Mouse (Mus musculus): Measurements from ENCODE around the gene 6030468B19Rik. TPM values are rescaled to one million over a fixed set of nuclear protein-coding genes. Genes with fewer than 3 reads are reported as not detected.
"Not testable (repeated sequence)": the region's sequence is repeated elsewhere in the genome, so short reads cannot be mapped to it uniquely, and the experiment has no call there.

Gene 6030468B19Rik
- polyA plus RNA-seq, 1 experiment from 2014 or later: 0.26 TPM

- H3K27me3 ChIP-seq: no peaks in the 10 kb centered on the region
- H3K9ac ChIP-seq (replicated peaks): no peak overlapping the region
- no peak overlapping the region for H3K27ac ChIP-seq
- no peak overlapping the region for H3K4me2 ChIP-seq
- 93% methylated on average over 6 of the region's 6 CpGs for WGBS
- peaks cover under 1% of the 10 kb centered on the region; the same call in 1 of the 2 replicates for H3K36me3 ChIP-seq
- no peak overlapping the region for H3K4me3 ChIP-seq (replicated peaks)
- no peak for ATAC-seq (ENCODE audit: insufficient number of reproducible peaks, insufficient read depth, low FRiP score, low TSS enrichment, low read depth)
- H3K4me1 ChIP-seq (replicated peaks): peaks cover 23% of the 10 kb centered on the region
- H3K9me3 ChIP-seq: no peaks in the 10 kb centered on the region
Observed at GRCm38 (mm10) chr11:117806781-117807180, 9.3 kb downstream of the 6030468B19Rik start.

GRCm38 (mm10) chr11:117809407-117810311, 12.2 kb downstream of the 6030468B19Rik start, which contains the start of the genes Gm20708 and Syngr2:
TSS of gene Gm20708 (plus strand) at chr11:117809668.
TSS of gene Syngr2 (plus strand) at chr11:117809668.
- Histone ChIP-seq H3K9ac (replicated peaks) (peak within 1 kb of the TSS; percentile 74), H3K4me1 (replicated peaks) (peaks cover 23% of the 10 kb centered on the region), H3K4me2 (peak within 1 kb of the TSS; percentile 99), H3K27me3 (no peaks in the 10 kb centered on the region), H3K9me3 (no peaks in the 10 kb centered on the region), H3K27ac (peak within 1 kb of the TSS; percentile 29; the same call in 1 of the 2 replicates), H3K36me3 (peaks cover 30% of the 10 kb centered on the region), H3K4me3 (replicated peaks) (peak within 1 kb of the TSS; percentile 87)
- under 1% methylated on average over 75 of the region's 75 CpGs for WGBS
- peak; percentile 27; the same call in 1 of the 2 replicates for ATAC-seq (ENCODE audit: insufficient number of reproducible peaks, insufficient read depth, low FRiP score, low TSS enrichment, low read depth)

- WGBS: 1% methylated on average over 21 of the region's 21 CpGs
- peak overlapping the region; percentile 99 for H3K4me2 ChIP-seq
- H3K4me3 ChIP-seq (replicated peaks): peak overlapping the region; percentile 87
- peak overlapping the region; percentile 74; the same call in 1 of the 2 replicates for H3K9ac ChIP-seq (replicated peaks)
- peaks cover 23% of the 10 kb centered on the region for H3K4me1 ChIP-seq (replicated peaks)
- peak; percentile 71 for ATAC-seq (ENCODE audit: insufficient number of reproducible peaks, insufficient read depth, low FRiP score, low TSS enrichment, low read depth)
- peak overlapping the region; percentile 29; the same call in 1 of the 2 replicates for H3K27ac ChIP-seq
- H3K27me3 ChIP-seq: no peaks in the 10 kb centered on the region
- H3K9me3 ChIP-seq: no peaks in the 10 kb centered on the region
- H3K36me3 ChIP-seq: peaks cover 38% of the 10 kb centered on the region
Observed at GRCm38 (mm10) chr11:117810401-117811046, 13.1 kb downstream of the 6030468B19Rik start.

- H3K4me2 ChIP-seq: no peak overlapping the region
- H3K4me3 ChIP-seq (replicated peaks): no peak overlapping the region
- no peaks in the 10 kb centered on the region for H3K27me3 ChIP-seq
- 88% methylated on average over 5 of the region's 5 CpGs for WGBS
- ATAC-seq (ENCODE audit: insufficient number of reproducible peaks, insufficient read depth, low FRiP score, low TSS enrichment, low read depth): no peak
- H3K4me1 ChIP-seq (replicated peaks): peaks cover 23% of the 10 kb centered on the region
- H3K9ac ChIP-seq (replicated peaks): no peak overlapping the region
- no peak overlapping the region for H3K27ac ChIP-seq
- H3K9me3 ChIP-seq: no peaks in the 10 kb centered on the region
- peaks cover 72% of the 10 kb centered on the region for H3K36me3 ChIP-seq
Observed at GRCm38 (mm10) chr11:117813867-117814266, 16.4 kb downstream of the 6030468B19Rik start.

GRCm38 (mm10) chr11:117814704-117815366, 17.4 kb downstream of the 6030468B19Rik start:
- 95% methylated on average over 6 of the region's 6 CpGs for WGBS
- H3K9me3 ChIP-seq: no peaks in the 10 kb centered on the region

GRCm38 (mm10) chr11:117815850-117816249, 18.4 kb downstream of the 6030468B19Rik start:
- H3K27me3 ChIP-seq; H3K4me1 ChIP-seq (replicated peaks); H3K27ac ChIP-seq; H3K4me2 ChIP-seq; ATAC-seq (ENCODE audit: insufficient number of reproducible peaks, insufficient read depth, low FRiP score, low TSS enrichment, low read depth); H3K9ac ChIP-seq (replicated peaks); H3K4me3 ChIP-seq (replicated peaks); H3K9me3 ChIP-seq: not testable (repeated sequence)
- 79% methylated on average over 9 of the region's 9 CpGs for WGBS
- peaks cover 91% of the 10 kb centered on the region for H3K36me3 ChIP-seq

More at GRCm38 (mm10) chr11:117814704-117815366, 17.4 kb downstream of the 6030468B19Rik start:
- H3K4me1 ChIP-seq (replicated peaks): peaks cover 20% of the 10 kb centered on the region
- no peak for ATAC-seq (ENCODE audit: insufficient number of reproducible peaks, insufficient read depth, low FRiP score, low TSS enrichment, low read depth)
- H3K36me3 ChIP-seq: peaks cover 81% of the 10 kb centered on the region
- H3K27me3 ChIP-seq: no peaks in the 10 kb centered on the region
- H3K9ac ChIP-seq (replicated peaks): no peak overlapping the region
- H3K4me2 ChIP-seq: no peak overlapping the region
- no peak overlapping the region for H3K4me3 ChIP-seq (replicated peaks)
- H3K27ac ChIP-seq: no peak overlapping the region

GRCm38 (mm10) chr11:117816389-117816996, 19.0 kb downstream of the 6030468B19Rik start:
- WGBS: 85% methylated on average over 13 of the region's 13 CpGs

GRCm38 (mm10) chr11:117819095-117819494, 21.6 kb downstream of the 6030468B19Rik start:
- H3K27ac ChIP-seq: no peak overlapping the region
- peaks cover 100% of the 10 kb centered on the region for H3K36me3 ChIP-seq
- H3K4me1 ChIP-seq (replicated peaks): peaks cover 6% of the 10 kb centered on the region
- H3K4me2 ChIP-seq: no peak overlapping the region
- WGBS: 65% methylated on average over 8 of the region's 8 CpGs
- H3K9me3 ChIP-seq: no peaks in the 10 kb centered on the region
- H3K4me3 ChIP-seq (replicated peaks): no peak overlapping the region
- no peaks in the 10 kb centered on the region for H3K27me3 ChIP-seq
- ATAC-seq (ENCODE audit: insufficient number of reproducible peaks, insufficient read depth, low FRiP score, low TSS enrichment, low read depth): no peak
- H3K9ac ChIP-seq (replicated peaks): no peak overlapping the region

More at GRCm38 (mm10) chr11:117816389-117816996, 19.0 kb downstream of the 6030468B19Rik start:
- Histone ChIP-seq H3K9me3 (no peaks in the 10 kb centered on the region), H3K9ac (replicated peaks) (no peak overlapping the region), H3K4me2 (no peak overlapping the region), H3K4me1 (replicated peaks) (peaks cover 4% of the 10 kb centered on the region; the same call in 1 of the 2 replicates), H3K36me3 (peaks cover 98% of the 10 kb centered on the region), H3K4me3 (replicated peaks) (no peak overlapping the region), H3K27me3 (no peaks in the 10 kb centered on the region), H3K27ac (no peak overlapping the region)
- ATAC-seq (ENCODE audit: insufficient number of reproducible peaks, insufficient read depth, low FRiP score, low TSS enrichment, low read depth): no peak

- Histone ChIP-seq H3K27ac (no peak overlapping the region), H3K36me3 (peaks cover 89% of the 10 kb centered on the region), H3K9ac (replicated peaks) (no peak overlapping the region), H3K4me2 (no peak overlapping the region), H3K4me1 (replicated peaks) (peaks cover 13% of the 10 kb centered on the region), H3K27me3 (no peaks in the 10 kb centered on the region), H3K4me3 (replicated peaks) (no peak overlapping the region), H3K9me3 (no peaks in the 10 kb centered on the region)
- ATAC-seq (ENCODE audit: insufficient number of reproducible peaks, insufficient read depth, low FRiP score, low TSS enrichment, low read depth): no peak
- WGBS: 96% methylated on average over 7 of the region's 7 CpGs
Observed at GRCm38 (mm10) chr11:117820173-117820572, 22.7 kb downstream of the 6030468B19Rik start.

- WGBS: 91% methylated on average over 9 of the region's 9 CpGs
- Histone ChIP-seq H3K4me3 (replicated peaks) (no peak overlapping the region), H3K27ac (no peak overlapping the region), H3K4me2 (no peak overlapping the region), H3K9ac (replicated peaks) (no peak overlapping the region), H3K9me3 (no peaks in the 10 kb centered on the region), H3K36me3 (peaks cover 72% of the 10 kb centered on the region), H3K4me1 (replicated peaks) (peaks cover 22% of the 10 kb centered on the region), H3K27me3 (no peaks in the 10 kb centered on the region)
- no peak for ATAC-seq (ENCODE audit: insufficient number of reproducible peaks, insufficient read depth, low FRiP score, low TSS enrichment, low read depth)
Observed at GRCm38 (mm10) chr11:117821868-117822267, 24.4 kb downstream of the 6030468B19Rik start.
